Mouse (Mus musculus): ENCODE data around the gene Gcc1. TPM values are rescaled to one million over a fixed set of nuclear protein-coding genes. Genes with fewer than 3 reads are reported as not detected.

Gcc1 gene
- polyA plus RNA-seq, 1 experiment from 2014 or later, result 7.3 TPM

GRCm38 (mm10) chr6:28459221-28459668, 31.1 kb upstream of the Gcc1 start:
- H3K4me2 ChIP-seq (ENCODE audit: low read depth, severe bottlenecking), result no peak overlapping the region
- no peaks in the 10 kb centered on the region for H3K4me1 ChIP-seq (ENCODE audit: control insufficient read depth, insufficient read depth, low read length)
- H3K4me3 ChIP-seq (ENCODE audit: low read depth, low read length), result no peak overlapping the region
- no peaks in the 10 kb centered on the region for H3K9me3 ChIP-seq (ENCODE audit: control insufficient read depth, low read length)
- no peaks in the 10 kb centered on the region for H3K36me3 ChIP-seq (ENCODE audit: control insufficient read depth, insufficient read depth, low read length)
- DNase-seq (ENCODE audit: low spot score), result no peak
- no peak overlapping the region for H3K9ac ChIP-seq (ENCODE audit: low read length)
- no peaks in the 10 kb centered on the region for H3K27me3 ChIP-seq (ENCODE audit: control insufficient read depth, insufficient read depth, low read length)
- no peak for ATAC-seq (ENCODE audit: insufficient number of reproducible peaks, low FRiP score, low TSS enrichment, low read depth)
- no peak overlapping the region for H3K27ac ChIP-seq (replicated peaks; ENCODE audit: low read depth, low read length)

GRCm38 (mm10) chr6:28450977-28451376, 22.8 kb upstream of the Gcc1 start:
- ATAC-seq (ENCODE audit: insufficient number of reproducible peaks, low FRiP score, low TSS enrichment, low read depth) (no peak), DNase-seq (ENCODE audit: low spot score) (peak; percentile 38)
- no peak overlapping the region for H3K9ac ChIP-seq (ENCODE audit: low read length)
- H3K27me3 ChIP-seq (ENCODE audit: control insufficient read depth, insufficient read depth, low read length), result peaks cover 25% of the 10 kb centered on the region
- no peak overlapping the region for H3K4me2 ChIP-seq (ENCODE audit: low read depth, severe bottlenecking)
- H3K36me3 ChIP-seq (ENCODE audit: control insufficient read depth, insufficient read depth, low read length), result no peaks in the 10 kb centered on the region
- H3K27ac ChIP-seq (replicated peaks; ENCODE audit: low read depth, low read length), result no peak overlapping the region
- WGBS, result 1% methylated on average over 12 of the region's 12 CpGs
- 0 out of 2 replicates have a peak, but pooled peaks cover 4% of the 10 kb centered on the region for H3K4me1 ChIP-seq (ENCODE audit: control insufficient read depth, insufficient read depth, low read length)
- no peaks in the 10 kb centered on the region for H3K9me3 ChIP-seq (ENCODE audit: control insufficient read depth, low read length)
- no peak overlapping the region for H3K4me3 ChIP-seq (ENCODE audit: low read depth, low read length)

DNA sequence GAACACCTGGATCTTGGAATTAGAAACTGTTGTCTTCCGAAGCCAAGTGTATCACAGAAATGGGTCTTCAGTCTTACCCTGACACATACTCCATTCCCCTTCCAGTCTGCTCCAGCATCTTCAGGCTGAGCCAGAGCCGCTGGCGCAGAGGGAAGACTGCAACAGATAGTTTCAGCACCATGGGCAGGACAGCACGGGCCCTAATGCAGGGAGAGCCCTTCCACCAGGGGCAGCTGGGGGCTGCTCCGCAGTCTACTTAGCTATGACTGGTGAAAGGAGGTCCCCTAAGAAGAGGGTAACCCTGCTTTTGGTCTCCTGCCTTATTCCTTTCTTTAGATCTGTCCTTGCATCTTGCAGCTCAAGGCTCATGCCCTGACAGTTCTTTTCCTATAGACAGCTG, 22.3 kb upstream of the Gcc1 start:
- WGBS, result 12% methylated on average over 5 of the region's 5 CpGs
- ATAC-seq (ENCODE audit: insufficient number of reproducible peaks, low FRiP score, low TSS enrichment, low read depth), result no peak

DNA sequence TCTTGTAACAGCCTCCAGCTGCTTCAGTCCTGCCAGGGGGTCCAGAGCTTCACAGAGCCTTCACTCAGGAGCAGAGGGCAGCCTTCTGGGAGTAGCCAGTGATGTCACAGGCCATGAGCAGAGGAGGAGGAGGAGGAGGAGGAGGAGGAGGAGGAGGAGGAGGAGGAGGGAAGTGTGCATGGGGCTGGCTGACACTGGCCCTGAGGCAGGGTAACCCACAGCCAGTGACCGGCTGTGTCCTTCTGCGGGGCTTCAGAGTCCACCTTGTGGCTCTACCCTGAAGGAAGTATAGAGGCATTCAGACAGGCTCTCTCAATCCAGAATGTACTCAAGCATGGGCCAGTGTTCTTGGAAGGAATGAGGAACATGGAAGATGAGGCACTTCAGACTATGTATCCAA, 21.1 kb upstream of the Gcc1 start, which contains the start of gene Pax4:
Gene Pax4 (minus strand): TSS at position 101 of the 400 bp plus-strand sequence.
- H3K9ac ChIP-seq (ENCODE audit: low read length), result no peak within 1 kb of the TSS
- H3K9me3 ChIP-seq (ENCODE audit: control insufficient read depth, low read length), result no peaks in the 10 kb centered on the region
- WGBS, result 75% methylated on average over 2 of the region's 2 CpGs
- peaks cover 25% of the 10 kb centered on the region for H3K27me3 ChIP-seq (ENCODE audit: control insufficient read depth, insufficient read depth, low read length)
- no peak within 1 kb of the TSS for H3K4me2 ChIP-seq (ENCODE audit: low read depth, severe bottlenecking)
- 0 out of 2 replicates have a peak, but pooled peaks cover 4% of the 10 kb centered on the region for H3K4me1 ChIP-seq (ENCODE audit: control insufficient read depth, insufficient read depth, low read length)
- no peak within 1 kb of the TSS for H3K27ac ChIP-seq (replicated peaks; ENCODE audit: low read depth, low read length)
- no peak within 1 kb of the TSS for H3K4me3 ChIP-seq (ENCODE audit: low read depth, low read length)
- DNase-seq (ENCODE audit: low spot score), result no peak
- no peaks in the 10 kb centered on the region for H3K36me3 ChIP-seq (ENCODE audit: control insufficient read depth, insufficient read depth, low read length)
- no peak for ATAC-seq (ENCODE audit: insufficient number of reproducible peaks, low FRiP score, low TSS enrichment, low read depth)

More for the DNA sequence above, 22.3 kb upstream of the Gcc1 start:
- no peaks in the 10 kb centered on the region for H3K9me3 ChIP-seq (ENCODE audit: control insufficient read depth, low read length)
- peaks cover 25% of the 10 kb centered on the region for H3K27me3 ChIP-seq (ENCODE audit: control insufficient read depth, insufficient read depth, low read length)
- no peak overlapping the region for H3K27ac ChIP-seq (replicated peaks; ENCODE audit: low read depth, low read length)
- peak; percentile 32 for DNase-seq (ENCODE audit: low spot score)
- H3K9ac ChIP-seq (ENCODE audit: low read length), result no peak overlapping the region
- no peak overlapping the region for H3K4me3 ChIP-seq (ENCODE audit: low read depth, low read length)
- H3K36me3 ChIP-seq (ENCODE audit: control insufficient read depth, insufficient read depth, low read length), result no peaks in the 10 kb centered on the region
- 0 out of 2 replicates have a peak, but pooled peaks cover 4% of the 10 kb centered on the region for H3K4me1 ChIP-seq (ENCODE audit: control insufficient read depth, insufficient read depth, low read length)
- no peak overlapping the region for H3K4me2 ChIP-seq (ENCODE audit: low read depth, severe bottlenecking)

DNA sequence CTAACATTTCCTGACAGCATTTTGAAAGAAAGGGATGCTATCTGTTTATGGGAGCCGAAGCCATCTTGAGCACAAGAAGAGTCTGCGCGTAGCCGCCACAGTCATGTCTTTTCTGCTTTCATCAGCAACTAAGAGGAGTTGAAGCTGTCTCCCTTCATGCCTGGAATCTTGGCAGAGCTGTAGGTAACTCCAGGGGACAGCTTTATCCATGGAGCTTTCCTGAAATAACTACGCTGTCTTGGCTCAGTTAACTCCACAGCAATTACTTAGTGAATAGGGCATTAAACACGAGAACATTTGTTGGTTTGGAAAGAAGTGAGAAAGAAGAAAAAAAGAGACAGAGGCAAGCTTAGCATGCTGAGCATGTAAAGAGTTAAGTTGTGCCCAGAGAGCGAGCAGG, 19.7 kb upstream of the Gcc1 start:
- Histone ChIP-seq H3K4me3 (ENCODE audit: low read depth, low read length) (no peak overlapping the region), H3K4me2 (ENCODE audit: low read depth, severe bottlenecking) (no peak overlapping the region), H3K9ac (ENCODE audit: low read length) (no peak overlapping the region), H3K27ac (replicated peaks; ENCODE audit: low read depth, low read length) (no peak overlapping the region), H3K4me1 (ENCODE audit: control insufficient read depth, insufficient read depth, low read length) (0 out of 2 replicates have a peak, but pooled peaks cover 4% of the 10 kb centered on the region), H3K36me3 (ENCODE audit: control insufficient read depth, insufficient read depth, low read length) (no peaks in the 10 kb centered on the region), H3K27me3 (ENCODE audit: control insufficient read depth, insufficient read depth, low read length) (peaks cover 25% of the 10 kb centered on the region), H3K9me3 (ENCODE audit: control insufficient read depth, low read length) (no peaks in the 10 kb centered on the region)
- WGBS, result 81% methylated on average over 7 of the region's 7 CpGs
- no peak for ATAC-seq (ENCODE audit: insufficient number of reproducible peaks, low FRiP score, low TSS enrichment, low read depth)
- DNase-seq (ENCODE audit: low spot score), result no peak

DNA sequence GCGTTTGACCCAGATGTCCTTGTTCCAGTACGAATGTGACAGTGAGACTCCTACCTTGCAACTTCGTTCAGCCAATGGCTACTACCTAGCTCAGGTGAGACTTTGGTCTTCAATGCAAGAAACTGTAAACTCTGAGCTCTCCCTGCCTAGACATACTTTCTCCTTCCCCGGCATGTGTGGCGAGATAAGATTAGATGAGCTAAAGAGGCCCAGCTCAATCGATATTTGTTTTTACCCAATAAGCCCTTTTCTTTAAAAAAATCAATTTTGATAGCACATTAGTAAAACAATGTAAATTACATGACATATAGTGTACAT, 3.3 kb upstream of the Gcc1 start:
- Histone ChIP-seq H3K27me3 (ENCODE audit: control insufficient read depth, insufficient read depth, low read length) (no peaks in the 10 kb centered on the region), H3K9ac (ENCODE audit: low read length) (no peak overlapping the region), H3K4me3 (ENCODE audit: low read depth, low read length) (no peak overlapping the region), H3K27ac (replicated peaks; ENCODE audit: low read depth, low read length) (no peak overlapping the region), H3K4me2 (ENCODE audit: low read depth, severe bottlenecking) (no peak overlapping the region), H3K9me3 (ENCODE audit: control insufficient read depth, low read length) (no peaks in the 10 kb centered on the region), H3K36me3 (ENCODE audit: control insufficient read depth, insufficient read depth, low read length) (no peaks in the 10 kb centered on the region), H3K4me1 (ENCODE audit: control insufficient read depth, insufficient read depth, low read length) (no peaks in the 10 kb centered on the region)
- 78% methylated on average over 6 of the region's 6 CpGs for WGBS
- DNase-seq (ENCODE audit: low spot score) (no peak), ATAC-seq (ENCODE audit: insufficient number of reproducible peaks, low FRiP score, low TSS enrichment, low read depth) (no peak)

- no peaks in the 10 kb centered on the region for H3K4me1 ChIP-seq (ENCODE audit: control insufficient read depth, insufficient read depth, low read length)
- H3K4me3 ChIP-seq (ENCODE audit: low read depth, low read length), result no peak overlapping the region
- no peak overlapping the region for H3K27ac ChIP-seq (replicated peaks; ENCODE audit: low read depth, low read length)
- no peaks in the 10 kb centered on the region for H3K36me3 ChIP-seq (ENCODE audit: control insufficient read depth, insufficient read depth, low read length)
- DNase-seq (ENCODE audit: low spot score) (no peak), ATAC-seq (ENCODE audit: insufficient number of reproducible peaks, low FRiP score, low TSS enrichment, low read depth) (no peak; the same call in 1 of the 2 replicates)
- H3K9me3 ChIP-seq (ENCODE audit: control insufficient read depth, low read length), result no peaks in the 10 kb centered on the region
- H3K27me3 ChIP-seq (ENCODE audit: control insufficient read depth, insufficient read depth, low read length), result no peaks in the 10 kb centered on the region
- H3K9ac ChIP-seq (ENCODE audit: low read length), result no peak overlapping the region
- WGBS, result 73% methylated on average over 10 of the region's 10 CpGs
- H3K4me2 ChIP-seq (ENCODE audit: low read depth, severe bottlenecking), result no peak overlapping the region
These were observed 2.8 kb upstream of the Gcc1 start for GRCm38 (mm10) chr6:28430795-28431537.

DNA sequence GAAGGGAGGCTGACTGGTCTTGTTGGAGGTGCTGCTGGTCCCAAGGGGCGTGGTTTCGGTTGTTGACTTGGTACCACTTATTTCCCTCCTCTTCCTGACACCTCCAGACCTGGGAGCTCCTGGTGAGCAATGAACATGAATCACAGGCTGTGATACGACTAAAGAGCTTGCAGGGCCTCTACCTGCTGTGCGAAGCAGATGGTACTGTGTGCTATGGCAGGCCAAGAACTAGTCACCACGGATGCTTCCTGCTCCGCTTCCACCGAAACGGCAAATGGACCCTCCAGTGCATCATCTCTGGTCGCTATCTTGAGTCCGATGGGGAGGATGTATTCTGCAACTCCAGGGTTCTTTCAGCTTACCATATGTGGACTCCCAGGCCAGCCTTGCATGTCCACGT, 1.7 kb upstream of the Gcc1 start:
- ATAC-seq (ENCODE audit: insufficient number of reproducible peaks, low FRiP score, low TSS enrichment, low read depth) (no peak), DNase-seq (ENCODE audit: low spot score) (no peak)
- H3K4me2 ChIP-seq (ENCODE audit: low read depth, severe bottlenecking), result no peak overlapping the region
- no peaks in the 10 kb centered on the region for H3K27me3 ChIP-seq (ENCODE audit: control insufficient read depth, insufficient read depth, low read length)
- WGBS, result 84% methylated on average over 11 of the region's 11 CpGs
- no peak overlapping the region for H3K27ac ChIP-seq (replicated peaks; ENCODE audit: low read depth, low read length)
- no peaks in the 10 kb centered on the region for H3K4me1 ChIP-seq (ENCODE audit: control insufficient read depth, insufficient read depth, low read length)
- H3K9ac ChIP-seq (ENCODE audit: low read length), result no peak overlapping the region
- H3K4me3 ChIP-seq (ENCODE audit: low read depth, low read length), result no peak overlapping the region
- H3K9me3 ChIP-seq (ENCODE audit: control insufficient read depth, low read length), result no peaks in the 10 kb centered on the region
- no peaks in the 10 kb centered on the region for H3K36me3 ChIP-seq (ENCODE audit: control insufficient read depth, insufficient read depth, low read length)

All from limb, embryonic 11.5 days (tissue).